Mouse (Mus musculus) stomach, postnatal 0 days (tissue): ENCODE results near the gene Oaf.

Source experiments
- CTCF ChIP-seq: IDR thresholded peaks from 2 replicates; pipeline ENCODE4 v1.5.1; 2016; ENCODE audit warnings: antibody characterized with exemption, low read depth, mild to moderate bottlenecking, moderate library complexity
- EP300 ChIP-seq: optimal IDR thresholded peaks from 2 replicates; pipeline ENCODE3; 2016; ENCODE audit warnings: antibody characterized with exemption

DNA sequence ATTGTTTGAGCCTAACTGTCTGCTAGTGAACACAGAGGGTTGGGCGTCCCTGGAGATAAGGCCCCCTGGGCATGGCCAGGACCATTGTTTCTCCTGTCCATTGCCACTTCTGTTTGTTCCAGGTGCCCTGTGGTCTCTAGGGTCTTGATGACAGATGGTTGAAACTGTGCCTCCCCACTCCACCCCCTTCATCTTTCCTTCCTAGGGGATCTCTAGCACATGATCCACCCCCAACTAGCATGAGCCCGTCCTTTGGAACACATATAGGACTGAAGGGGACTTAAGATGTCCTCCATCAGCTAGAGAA lies 836 bp upstream of the Oaf start:
- no peak for TF ChIP-seq CTCF
- no peak for TF ChIP-seq EP300
